Mouse (Mus musculus): ENCODE results near the gene 4930451I11Rik.

4930451I11Rik gene

DNA sequence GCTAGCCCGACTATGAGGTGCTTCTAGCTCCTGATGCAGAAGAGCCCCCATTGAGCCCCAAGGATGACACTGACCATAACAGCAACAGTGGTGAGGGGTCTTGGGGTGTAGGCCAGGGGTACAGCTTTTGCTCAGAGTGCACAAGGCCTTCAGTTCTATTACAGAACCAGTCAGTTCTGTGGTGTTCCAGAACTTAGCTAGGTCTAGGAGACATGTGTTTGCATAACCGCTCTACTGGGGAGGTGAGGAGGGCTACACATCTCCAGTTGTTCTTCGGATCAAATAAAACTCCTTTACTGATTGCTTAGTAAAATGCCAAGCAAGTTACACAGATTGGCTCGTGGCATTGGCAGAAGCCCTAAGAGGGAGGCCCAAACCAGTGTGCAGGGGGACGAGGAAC lies at the start of gene 4930451I11Rik:
4930451I11Rik (minus strand) TSS at position 101 of the 400 bp plus-strand sequence.
- no peak for DNase-seq (ENCODE audit: low read depth)

DNA sequence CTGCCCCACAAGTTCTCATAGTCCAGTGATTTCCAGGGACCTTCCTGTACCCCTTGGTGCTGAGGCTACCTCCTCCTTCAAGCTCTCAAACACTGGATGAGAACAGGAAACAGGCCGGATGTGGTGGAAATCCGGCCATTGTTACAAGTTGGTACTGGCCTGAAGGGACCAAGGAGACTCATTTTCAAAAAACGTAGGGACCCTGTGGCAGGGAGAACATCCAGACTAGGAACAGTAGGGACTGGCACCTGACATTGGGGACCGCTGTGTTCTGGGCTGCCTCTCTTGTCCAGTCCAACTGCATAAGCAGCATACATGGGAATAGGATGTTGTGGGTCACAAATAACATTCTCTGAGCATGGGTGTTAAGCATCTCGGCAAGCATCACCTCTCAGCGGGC lies 49.6 kb upstream of the 4930451I11Rik start:
- no peak for DNase-seq (ENCODE audit: low read depth)

GRCm38 (mm10) chr7:126877239-126877638 lies 45.8 kb upstream of the 4930451I11Rik start:
- no peak for DNase-seq (ENCODE audit: low read depth)

- no peak for DNase-seq (ENCODE audit: low read depth)
Measured at GRCm38 (mm10) chr7:126870520-126870891, 39.1 kb upstream of the 4930451I11Rik start.

DNA sequence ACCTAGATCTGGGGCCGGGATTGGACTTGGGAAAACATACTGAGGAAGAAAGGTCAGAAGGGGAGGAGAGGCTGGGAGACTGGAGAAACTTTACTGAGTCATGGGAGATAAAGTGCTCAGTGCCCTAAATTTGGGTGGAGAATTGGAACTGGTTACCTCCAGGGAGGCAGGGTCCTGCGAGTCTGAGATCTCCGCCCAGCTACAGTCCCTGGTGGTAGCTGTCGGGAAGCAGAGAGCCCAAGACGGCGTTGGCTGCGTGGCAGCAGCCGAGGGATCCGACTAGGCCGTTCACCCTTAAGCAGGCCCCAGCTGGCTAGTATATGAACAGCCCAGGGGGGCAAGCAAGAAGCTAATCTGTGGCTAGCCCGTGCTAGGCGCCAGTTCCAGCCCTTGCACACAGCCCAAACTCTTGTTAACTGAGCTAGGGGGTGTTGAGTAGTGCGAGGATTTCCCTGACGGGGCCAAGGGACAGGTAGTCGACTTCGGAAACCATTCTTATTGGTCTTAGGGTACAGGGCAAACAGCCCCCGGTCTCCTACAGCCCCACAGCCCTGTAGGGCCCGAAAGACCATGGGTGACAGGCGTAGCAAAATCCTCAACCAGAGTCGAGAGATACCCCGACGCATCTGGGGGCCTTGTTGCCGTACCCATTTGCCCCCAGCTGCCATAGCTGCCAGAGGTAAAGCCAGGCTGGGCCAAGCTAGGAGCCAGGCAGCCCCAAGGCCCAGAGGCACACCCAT lies 38.5 kb upstream of the 4930451I11Rik start:
- DNase-seq (ENCODE audit: low read depth), result no peak

GRCm38 (mm10) chr7:126868003-126868402 lies 36.6 kb upstream of the 4930451I11Rik start:
- no peak for DNase-seq (ENCODE audit: low read depth)

DNA sequence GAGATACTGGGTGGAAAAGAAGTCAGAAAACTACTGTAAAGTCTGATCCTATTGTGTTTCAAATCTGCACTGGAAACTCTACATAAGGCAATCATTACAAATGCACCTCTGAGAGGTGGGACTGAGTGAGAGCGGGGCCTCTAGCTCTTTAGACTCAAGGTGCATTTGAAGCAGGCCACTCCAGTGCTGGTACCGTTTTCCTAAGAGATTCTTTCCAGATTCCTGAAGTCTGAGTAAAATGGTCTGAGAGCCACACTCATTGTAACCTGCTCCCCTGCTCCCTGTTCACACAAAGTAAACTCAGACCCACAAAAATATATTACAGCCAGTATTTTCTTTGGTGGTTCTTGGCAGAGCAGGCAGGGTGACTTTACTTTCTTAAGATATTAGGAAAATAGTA lies 36.1 kb upstream of the 4930451I11Rik start:
- no peak for DNase-seq (ENCODE audit: low read depth)

DNA sequence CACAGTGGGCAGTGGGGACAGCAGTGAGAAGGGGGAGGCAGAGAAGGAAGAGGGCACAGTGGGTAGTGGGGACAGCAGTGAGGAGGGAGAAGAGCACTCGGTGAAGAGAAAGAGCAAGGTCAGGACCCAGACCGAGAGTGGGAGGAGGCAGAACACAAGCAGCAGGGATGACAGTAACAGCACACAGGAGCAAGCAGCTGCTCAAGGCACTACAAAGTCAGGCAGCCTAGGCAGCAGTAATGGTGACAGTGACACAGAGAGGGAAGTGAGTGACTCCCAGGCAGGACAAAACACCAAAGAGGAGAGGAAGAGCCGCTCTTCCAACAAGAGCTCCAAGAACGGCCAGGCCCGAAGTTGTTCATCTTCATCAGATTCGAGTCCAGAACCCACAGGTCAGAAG lies 32.4 kb upstream of the 4930451I11Rik start:
- DNase-seq (ENCODE audit: low read depth), result no peak

GRCm38 (mm10) chr7:126862147-126862784 lies 30.8 kb upstream of the 4930451I11Rik start, which contains the start of gene Ino80e:
TSS of gene Ino80e (minus strand) at chr7:126862377.
- DNase-seq (ENCODE audit: low read depth), result peak; percentile 94

DNA sequence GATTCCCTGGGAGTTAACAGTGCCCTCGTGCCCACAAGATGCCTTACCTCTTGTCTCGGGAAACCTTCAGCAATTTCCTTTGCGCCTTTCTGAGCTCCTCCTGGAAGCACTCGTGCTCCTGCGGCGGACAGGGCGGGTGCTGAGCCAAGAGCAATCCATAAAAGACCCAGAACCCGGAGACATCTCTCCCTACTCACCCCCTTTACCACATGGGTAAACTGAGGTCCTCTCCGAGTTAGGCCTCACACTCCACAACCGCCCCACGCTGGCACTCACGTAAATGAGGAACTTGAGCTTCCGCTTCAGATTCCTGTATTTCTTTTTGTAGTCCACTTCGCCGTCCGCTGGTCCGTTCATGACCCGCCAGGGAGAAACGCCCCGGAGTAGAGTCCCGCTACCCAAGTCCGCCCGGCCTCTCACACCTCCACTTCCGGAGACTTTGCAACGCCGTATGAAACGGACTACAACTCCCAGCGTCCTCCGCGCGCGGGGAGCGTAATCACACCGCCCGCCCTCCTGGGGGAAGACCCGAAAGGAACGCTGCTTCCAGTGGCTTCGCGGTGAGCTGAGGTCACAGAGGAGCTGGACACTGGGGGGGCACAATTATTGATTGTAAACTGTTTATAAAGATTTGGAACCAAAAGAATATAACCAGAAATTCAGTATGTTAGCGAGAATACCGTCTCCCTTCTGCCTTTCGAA lies 30.1 kb upstream of the 4930451I11Rik start, which contains the start of gene Hirip3:
Hirip3 (plus strand) TSS at position 544 of the 702 bp plus-strand sequence.
- DNase-seq (ENCODE audit: low read depth), result peak; percentile 91

DNA sequence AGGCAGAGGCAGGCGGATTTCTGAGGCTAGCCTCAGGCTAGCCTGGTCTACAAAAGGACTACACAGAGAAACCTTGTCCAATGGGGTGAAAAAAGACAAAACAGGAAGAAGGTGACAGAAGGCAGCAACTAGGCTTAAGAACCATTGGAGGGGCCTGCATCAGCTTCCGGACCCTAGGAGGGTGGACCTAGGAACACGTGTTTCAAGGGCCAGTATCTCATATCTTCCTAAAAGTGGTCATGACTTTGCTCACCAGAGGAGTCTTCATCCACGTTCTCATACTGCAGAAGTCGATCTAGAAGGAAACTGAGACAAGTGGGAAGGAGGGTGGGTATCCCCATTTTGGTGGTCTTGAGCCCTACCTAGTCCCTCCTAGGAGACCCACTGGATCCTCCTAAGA lies 29.5 kb upstream of the 4930451I11Rik start:
- no peak for DNase-seq (ENCODE audit: low read depth)

- no peak for DNase-seq (ENCODE audit: low read depth)
Measured at GRCm38 (mm10) chr7:126856741-126857420, 25.4 kb upstream of the 4930451I11Rik start.

DNA sequence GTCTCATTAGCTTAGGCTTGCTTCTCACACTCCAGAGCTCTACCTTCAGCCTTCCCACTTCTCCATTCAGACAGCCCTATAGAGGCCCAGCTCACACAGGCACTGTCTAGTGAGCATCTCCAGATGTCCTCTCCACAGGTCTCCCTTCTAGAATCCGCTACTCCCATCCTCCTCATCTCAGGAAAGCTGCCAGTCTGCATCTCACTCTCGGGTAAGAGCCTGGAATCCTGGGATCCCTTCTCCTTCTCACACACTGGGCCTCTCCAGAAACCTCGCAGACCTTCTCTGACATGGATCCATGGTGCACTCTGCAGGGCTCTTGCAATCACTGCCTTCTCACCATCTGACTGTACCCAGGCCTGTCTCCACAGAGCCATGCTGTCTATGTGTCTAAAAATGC lies 24.2 kb upstream of the 4930451I11Rik start:
- no peak for DNase-seq (ENCODE audit: low read depth)

- no peak for DNase-seq (ENCODE audit: low read depth)
Measured at GRCm38 (mm10) chr7:126853454-126853853, 22.0 kb upstream of the 4930451I11Rik start.

GRCm38 (mm10) chr7:126851192-126851591 lies 19.8 kb upstream of the 4930451I11Rik start:
- DNase-seq (ENCODE audit: low read depth), result no peak

- DNase-seq (ENCODE audit: low read depth), result no peak
Measured at GRCm38 (mm10) chr7:126850161-126850560, 18.7 kb upstream of the 4930451I11Rik start.

DNA sequence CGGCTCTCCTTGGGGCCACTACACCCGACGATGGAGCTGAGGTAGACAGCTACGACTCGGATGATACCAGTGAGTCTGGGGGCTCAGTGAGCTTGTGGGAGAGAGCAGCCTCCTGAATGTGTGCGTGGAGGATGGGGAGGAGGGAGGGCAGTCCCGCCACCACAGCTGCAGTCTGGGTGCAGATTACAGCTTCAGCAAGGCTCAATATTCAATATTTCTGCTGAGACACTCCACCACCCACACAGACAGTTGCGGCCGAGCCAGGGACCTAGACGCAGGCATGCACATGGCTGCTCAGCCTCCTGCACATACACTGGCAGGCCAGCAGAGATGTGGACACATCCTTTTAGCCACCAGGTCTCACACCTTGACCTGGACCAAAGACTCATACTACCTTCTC lies 17.4 kb upstream of the 4930451I11Rik start:
- no peak for DNase-seq (ENCODE audit: low read depth)

- no peak for DNase-seq (ENCODE audit: low read depth)
Measured at GRCm38 (mm10) chr7:126847421-126848398, 16.3 kb upstream of the 4930451I11Rik start.

DNA sequence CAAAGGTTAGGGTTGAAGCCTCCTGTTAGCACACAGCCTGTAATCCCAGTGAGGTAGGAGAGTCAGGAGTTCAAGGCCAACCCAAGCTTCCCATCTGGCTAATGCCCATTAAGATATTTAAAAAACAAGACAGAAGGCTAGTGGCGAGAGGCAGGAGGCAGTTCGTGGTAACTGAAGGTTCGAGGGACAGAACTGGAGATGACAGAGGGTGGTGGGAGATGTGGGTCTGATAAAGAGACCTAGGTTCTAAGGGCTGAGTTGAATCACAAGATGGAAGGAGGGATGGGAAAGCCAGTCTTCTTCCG lies 15.6 kb upstream of the 4930451I11Rik start, which contains the start of gene Doc2a:
Doc2a (plus strand) TSS at position 301 of the 305 bp plus-strand sequence.
- DNase-seq (ENCODE audit: low read depth), result no peak

DNA sequence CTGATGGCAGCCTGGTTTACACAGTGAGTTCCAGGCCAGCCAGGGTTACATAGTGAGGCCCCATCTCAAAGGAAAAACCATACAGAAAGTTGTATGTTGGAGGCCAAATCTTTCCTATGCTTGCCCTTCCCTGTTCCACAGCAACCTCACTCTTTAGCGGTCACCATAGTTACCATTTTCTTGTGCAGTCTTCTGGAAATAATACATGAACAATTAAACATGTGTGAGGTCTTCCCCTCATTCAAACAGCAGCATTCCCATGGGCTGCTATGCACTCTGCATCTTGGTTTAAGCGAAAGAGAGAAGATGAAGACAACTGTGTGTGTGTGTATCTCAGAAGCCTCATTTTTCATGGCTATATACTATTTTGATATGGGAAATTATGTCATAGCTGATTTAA lies 14.1 kb upstream of the 4930451I11Rik start:
- no peak for DNase-seq (ENCODE audit: low read depth)

DNA sequence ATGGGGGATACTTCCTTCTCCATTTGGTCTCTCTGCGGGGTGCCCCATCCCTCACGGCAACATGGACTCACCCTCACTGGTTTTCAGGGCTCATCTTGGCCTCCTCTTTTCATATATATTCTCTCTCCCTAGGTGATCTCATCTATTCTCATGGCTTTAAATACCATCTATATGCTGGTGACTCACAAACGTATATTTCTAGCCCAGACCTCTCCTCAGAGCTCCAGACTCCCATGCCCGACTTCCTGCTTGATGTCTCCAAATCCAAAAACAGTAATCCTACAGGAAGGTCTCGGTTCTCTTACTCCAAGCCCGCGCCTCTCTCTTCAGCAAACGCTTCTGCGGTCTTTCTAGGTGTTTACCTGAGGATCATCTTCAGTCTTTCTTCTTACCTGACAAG lies 11.8 kb upstream of the 4930451I11Rik start:
- DNase-seq (ENCODE audit: low read depth), result no peak

Data from c-Kit-positive CD71-positive TER-119-negative erythroid progenitor cells, embryonic 14.5 days (primary cell).